Mouse (Mus musculus) cerebellum, adult 9-10 months (tissue): Measurements from ENCODE around the gene Avil.
A peak's percentile ranks its signal among the peaks of the same experiment; 100 is the strongest.

Source experiments
- DNase-seq: peaks from one replicate; pipeline ENCODE4 v3.0.0; 2022

Avil gene

DNA sequence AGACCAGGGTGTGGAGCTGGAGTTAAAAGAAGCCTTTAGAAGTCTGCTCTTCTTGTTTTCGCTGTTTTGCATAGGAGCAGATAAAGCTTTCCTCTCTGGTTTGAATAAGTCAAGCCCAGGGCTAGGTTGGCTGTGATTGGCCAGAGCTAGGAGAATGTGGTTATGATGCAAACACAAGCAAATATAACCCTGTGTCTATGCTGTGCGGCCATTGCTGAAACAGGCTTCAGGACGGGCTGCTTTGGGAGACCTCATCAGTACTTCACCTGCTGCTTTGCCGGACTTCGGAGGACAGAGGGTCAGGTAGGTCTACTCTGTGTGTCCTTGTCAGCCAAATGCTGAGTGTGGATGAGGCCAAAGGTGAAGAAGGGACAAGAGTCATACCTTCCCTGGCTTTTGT is at the start of gene Avil:
Gene Avil (plus strand): TSS at position 181 of the 400 bp plus-strand sequence.
- DNase-seq = peak; percentile 16

DNA sequence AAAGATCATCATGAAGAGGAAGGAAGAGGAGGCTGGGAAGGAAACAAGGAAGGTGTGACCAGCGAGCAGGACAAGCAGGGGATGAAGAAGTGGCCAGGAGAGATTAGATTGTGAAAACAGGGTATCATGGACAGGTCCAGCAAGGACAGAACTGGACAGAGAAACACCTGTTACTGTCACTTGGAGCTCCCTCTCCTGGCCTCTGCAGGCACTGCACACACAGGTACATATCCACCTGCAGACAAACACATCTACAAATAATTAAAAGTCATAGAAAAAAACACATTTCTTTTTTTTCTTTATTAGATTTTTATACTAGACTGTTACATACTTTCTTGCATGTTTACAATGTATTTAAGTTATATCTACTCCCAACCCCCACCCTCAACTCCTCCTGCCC is 48.1 kb upstream of the Avil start:
- peak; percentile 61 for DNase-seq

DNA sequence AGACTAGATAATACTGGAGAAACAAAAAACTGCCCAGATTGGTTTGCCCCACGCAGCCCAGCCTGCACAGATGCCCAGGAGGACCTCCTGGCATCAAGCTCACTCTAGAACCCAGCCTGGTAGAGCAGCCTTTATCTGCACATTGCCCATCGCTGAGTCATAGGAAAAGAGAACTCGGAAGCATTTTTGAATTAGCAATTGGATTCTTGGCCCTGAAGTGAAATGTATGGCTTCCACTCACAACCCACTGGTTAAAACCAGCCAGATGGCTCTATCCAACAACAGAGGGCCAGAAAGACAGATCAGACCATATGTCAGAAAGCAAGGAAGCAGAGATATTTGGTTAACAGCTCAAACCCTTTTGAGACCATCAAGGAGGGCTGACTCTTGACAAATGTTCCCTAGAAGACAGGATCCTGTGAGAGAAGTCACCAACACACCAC is 47.5 kb upstream of the Avil start:
- DNase-seq = peak; percentile 94

DNA sequence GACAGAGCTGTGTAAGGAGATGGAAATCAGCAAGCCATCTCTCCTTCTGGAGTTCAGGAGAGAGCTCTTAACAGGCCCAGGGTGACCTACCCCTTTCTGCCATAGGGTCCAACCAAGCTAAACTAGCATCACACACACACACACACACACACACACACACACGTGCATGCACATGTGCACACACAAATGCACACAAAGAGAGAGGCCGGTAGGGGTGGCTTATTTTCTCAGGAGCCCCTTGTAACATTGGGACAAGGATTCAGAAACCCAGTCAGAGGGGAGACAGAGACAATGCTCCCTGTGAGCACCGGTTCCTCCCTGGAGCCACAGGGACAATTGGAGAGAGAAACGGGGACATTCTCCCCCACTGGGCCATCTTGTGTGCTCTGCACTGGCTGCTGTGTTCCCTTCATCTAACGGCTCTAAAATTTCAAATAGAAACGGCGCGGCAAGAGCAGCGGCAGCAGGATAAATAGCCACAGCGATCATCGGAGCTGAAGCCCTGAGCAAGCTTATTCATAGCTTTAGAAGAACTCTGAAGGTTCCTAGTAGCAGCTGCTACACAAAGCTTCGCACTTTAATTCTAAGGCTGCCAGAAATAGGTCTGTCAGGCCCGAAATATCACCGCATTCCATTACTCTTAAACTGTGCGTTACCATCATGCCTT is 43.7 kb upstream of the Avil start:
- DNase-seq = peak; percentile 62

DNA sequence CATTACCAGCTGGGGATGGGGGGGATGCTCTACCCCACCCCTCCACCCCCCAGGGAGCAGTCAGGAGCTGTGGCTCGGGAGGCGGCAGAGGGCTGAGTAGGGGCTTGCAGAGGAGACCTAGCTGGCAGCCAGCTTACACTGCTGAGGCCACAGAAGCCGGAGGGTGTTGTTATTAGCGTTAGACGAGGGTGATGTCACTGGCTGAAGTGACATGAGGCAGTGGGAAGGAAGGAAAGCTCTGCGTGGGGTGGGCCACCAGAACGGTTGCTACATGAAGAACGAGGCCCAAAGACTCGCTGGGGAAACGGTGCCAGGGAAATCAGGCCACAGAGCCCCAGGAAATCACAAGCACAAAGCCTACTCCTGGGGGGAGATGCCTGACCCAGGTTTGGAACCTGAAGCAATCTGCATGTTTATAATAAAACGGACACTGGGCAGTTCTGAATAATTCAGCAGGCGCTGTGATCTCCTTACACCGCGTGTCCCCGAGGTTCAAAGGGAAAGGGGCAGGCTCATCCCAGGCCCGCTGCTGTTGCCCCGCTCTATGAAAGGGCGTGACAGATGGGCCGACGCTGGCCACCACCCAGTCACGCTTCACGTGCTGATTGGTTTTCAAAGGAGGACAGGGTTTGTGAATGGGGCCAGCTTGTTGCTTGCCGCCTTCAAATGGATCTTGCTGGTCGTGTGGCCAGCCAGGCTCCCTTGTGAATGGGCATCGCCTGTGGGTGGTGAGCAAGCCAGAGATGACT is 43.0 kb upstream of the Avil start:
- peak; percentile 92 for DNase-seq

DNA sequence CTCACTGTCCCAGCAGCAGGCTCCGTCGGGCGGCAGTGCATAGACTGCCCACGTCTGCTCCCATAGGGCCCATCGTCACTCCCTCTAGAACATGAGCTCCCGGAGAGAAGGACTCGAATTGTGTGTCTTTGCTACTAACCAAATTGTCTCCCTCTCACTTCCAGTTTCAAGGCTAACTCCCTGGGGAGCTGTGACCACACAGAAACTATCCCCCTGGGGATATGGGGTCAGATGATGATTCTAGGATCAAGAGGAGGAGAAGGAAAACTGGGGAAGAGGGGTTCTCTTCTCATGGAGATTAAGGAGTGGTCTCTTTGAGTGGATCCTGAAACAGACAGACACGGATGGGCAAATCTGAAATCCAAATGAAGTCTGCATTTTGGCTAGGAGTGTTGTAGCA is 40.0 kb upstream of the Avil start:
- DNase-seq = no peak

DNA sequence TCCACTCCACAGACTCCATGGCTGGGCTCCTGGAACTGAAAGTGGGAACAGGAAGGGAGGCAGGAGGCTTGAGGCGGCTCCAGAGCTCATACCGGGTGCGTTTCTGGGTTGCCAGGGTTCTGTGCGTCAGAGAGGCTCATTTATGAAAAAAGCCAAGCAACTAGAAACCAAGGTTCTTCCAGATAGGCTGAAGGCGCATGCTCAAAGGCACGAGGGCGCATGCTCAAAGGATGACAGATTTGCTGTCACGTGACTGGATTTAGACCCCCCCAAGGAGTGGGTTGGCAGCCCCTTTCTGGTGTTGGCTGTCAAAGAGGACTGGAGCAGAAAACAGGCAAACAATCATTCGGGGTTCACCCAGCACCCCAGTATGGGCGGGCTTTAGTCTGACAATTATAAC is 38.8 kb upstream of the Avil start:
- peak; percentile 94 for DNase-seq

DNA sequence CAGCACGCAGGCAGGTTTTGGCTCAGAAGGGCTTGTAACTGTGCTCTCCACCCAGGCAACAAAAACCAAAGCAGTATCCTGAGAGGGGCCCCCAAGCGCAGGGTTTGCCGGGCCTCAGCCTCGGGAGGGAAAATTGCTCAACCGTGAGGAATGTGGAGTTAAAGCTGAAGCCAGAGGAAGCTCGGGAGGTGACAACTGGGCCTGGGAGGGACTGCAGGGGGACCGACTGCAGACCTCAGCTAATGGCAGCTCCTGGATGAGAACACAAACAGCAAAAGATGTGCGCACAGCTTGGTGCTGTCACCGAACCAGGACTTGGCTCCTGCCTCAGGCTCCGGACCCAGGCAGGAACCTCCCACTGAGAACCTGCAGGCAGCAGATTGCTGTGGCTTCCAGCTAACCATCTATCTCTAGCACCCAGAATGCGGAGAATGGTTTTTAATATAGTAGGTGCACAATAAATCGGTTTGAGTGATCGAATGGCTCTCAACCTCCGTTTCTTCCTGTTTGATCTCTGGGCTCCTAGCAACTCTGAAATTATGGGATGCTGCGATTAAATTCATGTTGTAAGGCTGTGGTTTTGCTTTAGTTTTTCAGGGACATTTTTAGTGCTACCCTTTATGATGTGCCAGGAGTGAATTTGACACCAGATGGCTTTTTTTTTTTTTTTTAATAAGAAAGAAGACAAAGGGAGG is 38.1 kb upstream of the Avil start:
- peak; percentile 90 for DNase-seq

DNA sequence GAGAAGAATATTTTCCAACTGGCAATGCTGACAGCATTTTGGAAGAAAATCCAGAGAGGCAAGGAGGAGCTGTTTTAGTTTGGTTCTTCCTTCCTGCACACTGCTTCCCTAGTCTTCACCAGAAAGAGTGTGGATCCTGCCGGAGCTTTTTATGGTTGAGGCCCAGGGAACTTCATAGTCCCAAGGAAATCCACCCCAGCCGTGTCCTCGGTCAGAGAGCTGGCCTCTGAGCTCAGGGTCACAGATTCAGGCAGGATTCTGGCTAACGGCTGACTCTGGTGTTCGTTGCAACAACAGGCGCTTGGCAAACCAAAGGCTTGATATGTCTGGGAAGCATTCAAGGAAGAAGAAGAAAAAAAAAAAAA is 37.6 kb upstream of the Avil start:
- DNase-seq = no peak

DNA sequence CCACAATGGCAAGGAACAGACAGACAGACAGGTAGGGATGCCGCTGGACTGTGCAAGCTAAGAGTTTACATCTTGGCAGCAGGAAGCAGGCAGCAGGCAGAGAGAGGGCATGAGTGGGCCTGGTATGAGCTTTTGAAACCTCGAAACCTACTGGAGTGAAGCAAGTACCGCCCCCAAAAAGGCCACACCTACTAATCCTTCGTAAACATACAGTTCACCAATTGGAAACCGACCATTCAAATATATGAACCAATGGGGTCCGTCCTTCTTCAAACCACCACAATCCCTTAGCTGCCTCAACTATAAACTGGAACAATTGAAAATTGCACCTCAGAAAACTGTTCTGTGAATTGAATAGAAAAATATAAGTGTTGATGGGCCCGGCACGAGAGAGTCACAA is 36.7 kb upstream of the Avil start:
- DNase-seq = no peak

DNA sequence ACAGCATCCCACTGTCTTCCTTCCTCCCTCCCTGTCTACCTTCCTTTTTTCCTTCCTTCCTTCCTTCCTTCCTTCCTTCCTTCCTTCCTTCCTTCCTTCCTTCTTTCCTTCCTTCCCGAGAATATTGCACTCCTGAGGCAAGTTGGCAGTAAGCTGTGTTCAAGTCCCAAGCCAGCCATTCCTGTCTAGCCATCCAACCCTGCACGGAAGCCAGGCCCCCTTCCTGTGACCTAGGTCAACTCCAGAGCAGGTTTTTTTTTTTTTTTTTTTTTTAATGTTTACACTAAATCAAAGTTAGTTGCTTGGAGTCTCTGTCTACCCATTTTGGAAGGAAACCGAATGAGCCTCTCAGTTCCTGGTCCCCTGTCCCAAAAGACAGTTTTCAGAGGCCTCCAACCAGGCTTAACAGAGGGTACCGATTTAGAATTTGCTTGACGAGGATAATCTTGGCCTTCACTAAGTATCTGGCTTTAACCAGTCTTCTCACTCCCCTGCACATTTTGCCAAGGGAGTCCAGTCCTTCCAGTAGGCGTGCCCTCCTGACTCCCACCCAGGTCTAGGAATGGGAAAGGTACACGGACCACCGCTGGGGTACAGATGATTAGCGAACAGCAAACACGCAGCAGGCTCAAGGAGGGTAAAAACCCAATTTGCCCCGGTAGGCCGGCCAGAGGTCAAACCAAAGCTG is 29.0 kb upstream of the Avil start:
- DNase-seq = no peak

DNA sequence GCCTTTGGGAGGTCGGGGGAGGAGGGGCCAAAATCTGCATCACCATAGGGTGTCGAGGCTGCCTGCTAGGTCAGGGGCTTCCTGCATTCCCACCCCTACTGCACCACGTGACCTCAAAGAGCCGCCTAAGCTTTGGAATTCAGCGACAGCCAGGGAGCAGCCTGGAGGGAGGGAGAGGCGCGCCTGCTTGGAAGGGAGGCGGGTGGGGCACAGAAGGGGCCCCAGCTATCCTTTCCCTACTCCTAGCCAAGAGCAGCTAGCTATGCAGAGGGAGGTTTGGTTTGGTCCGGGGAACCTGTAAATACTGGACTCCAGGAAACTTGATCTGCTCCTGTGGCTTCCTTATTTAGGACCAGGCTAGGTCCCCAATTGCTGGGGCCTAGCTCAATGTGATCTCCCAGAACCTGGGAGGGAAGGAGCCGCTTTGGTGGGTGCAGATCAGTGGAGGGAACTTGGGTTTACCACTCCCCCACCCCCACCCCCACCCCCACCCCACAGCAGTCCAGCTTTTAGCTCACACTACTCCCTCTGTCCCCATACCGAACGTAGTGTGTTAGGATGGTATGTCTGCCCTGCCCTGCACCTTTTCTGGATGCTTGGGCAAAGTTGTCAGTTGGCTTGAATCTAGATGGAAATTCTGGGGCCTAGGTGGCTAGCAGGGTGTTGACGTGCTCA is 28.3 kb upstream of the Avil start:
- no peak for DNase-seq

DNA sequence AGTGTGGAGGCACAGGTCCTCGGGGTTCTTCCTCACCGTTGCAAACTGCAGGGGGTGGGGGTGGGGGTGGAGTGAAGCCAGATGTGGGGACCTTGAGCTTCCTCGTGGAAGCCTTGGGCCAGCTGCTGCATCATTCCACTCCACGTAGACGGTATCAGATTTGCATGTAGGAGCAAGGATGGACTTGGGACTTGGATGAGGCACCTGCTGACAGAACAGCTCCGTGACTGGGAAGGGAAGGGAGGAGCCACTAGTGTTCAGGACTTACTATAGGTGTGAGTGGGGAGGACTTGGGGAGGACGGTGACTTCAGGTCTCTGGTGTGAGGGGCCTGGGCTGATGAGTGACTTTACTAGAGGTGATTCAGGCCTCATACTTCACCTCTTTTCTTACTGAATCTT is 27.5 kb upstream of the Avil start:
- DNase-seq = no peak

DNA sequence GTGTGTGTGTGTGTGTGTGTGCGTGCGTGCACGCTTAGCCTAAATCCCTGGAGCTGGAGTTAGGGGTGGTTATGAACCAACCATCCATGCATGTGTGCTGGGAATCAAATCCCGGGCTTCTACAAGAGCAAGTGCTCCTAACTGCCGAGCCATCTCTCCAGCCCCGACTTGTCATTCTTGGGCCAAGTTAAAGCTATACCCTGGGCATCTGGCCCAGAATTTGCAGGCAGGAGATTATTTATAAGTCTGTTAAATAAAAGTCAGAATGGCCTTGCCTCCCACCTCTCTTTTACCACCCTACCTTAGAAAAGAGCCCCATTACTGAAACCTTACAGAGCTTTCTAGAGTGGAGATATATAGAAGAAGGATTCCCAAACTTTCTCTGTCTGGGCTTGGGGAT is 24.8 kb upstream of the Avil start:
- DNase-seq = no peak

DNA sequence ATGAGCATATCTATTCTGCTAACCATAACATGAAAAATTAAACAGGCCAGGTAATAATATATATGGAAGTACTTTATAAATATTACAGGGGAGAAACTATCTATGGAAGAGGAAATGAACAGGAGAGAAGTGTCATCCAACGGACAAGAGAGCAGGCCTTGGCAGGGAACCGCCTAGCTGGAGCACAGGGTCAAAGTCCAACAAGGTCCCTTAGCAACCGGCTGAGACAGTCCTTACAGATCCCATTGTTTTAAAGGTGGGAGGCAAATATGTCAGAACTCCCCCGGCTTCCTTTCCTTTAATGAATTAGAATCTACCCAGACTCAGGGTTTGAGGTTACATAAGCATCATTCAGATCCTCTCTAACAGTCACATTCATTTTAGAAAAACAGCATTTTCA is 23.4 kb upstream of the Avil start:
- peak; percentile 54 for DNase-seq

DNA sequence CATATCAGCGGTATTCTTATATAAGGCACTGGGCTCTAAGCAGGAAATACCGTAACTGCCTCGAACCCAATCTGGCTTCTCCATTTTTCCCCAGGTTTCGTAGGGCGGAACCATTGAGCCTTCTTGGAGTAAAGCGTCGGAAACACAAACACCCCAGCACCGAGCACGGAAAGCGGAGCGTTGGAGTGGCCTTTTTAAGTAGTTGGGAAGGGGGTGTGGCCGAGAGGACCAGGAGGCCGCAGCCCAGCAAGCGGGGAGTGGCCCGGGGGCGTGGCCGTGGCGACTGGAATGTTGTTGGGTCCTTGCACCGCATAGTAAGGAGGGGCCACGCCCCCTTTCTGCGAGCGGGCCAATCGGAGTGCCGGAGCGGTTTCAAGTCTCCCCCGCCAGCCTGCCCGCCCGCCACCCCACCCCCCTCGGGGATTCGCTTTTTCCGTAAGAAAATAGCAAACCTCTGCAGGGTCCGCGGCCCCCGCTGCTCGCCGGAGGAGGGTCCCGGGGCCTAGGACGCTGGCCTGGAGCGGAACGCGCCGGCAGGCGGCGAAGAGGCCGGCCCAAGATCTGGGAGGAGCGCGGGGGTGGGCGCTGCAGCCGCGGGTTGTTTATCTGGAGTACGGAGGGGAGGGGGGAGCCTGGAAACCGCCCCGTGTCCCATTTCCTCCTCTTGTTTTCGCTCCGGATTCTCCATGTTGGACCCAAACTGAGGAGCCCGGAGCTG is 22.1 kb upstream of the Avil start, which contains the start of gene Ctdsp2:
Gene Ctdsp2 (plus strand): TSS at position 441 of the 718 bp plus-strand sequence.
- DNase-seq = peak; percentile 100

DNA sequence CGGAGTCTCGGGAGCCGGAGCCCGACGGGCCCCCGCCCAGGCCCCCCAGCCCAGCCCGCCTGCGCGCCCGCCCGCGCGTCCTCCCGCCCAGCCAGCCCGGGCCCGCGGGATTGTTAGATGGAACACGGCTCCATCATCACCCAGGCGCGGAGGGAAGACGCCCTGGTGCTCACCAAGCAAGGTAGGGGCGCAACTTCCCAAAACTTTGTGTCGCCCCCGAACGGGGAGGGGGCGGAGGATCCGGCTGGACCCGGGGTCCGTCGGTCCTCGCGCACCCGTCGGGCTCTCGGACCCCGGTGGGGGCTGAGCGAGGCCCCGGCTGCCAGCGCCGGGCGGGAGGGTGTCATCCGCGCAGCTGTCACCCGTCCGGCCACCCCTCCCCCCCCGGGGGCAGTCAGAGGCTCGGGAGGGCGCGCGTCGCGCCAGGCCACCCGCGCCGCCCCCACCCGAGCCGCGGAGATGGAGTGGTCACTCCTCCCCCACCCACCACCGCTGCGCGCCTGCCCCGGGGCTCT is 21.3 kb upstream of the Avil start:
- DNase-seq = peak; percentile 78

DNA sequence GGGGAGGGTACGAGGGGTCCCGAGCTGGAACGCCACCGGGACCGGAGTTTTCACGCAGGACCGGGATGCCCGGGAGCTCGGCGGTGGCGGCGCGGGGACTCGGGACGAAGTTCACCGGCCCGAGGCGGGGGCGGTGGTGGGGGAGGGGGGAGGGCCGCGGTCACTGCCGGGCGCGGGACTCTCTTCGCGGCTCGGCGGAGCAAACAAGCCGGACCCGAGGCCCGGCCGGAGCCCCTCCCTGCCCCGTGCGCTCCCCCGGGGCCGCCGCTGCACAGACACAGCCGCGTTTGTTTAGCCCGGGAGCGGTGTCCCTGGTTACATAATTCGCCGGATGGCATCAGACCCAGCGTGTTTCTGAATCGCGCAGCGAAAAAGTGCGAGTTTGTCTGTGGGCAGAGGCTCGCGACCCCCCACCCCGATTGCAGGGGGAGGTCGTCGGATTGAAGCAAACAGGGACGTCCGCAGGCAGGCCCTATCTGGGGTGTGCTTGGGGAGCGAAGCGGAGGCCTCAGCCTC is 20.8 kb upstream of the Avil start:
- peak; percentile 78 for DNase-seq

DNA sequence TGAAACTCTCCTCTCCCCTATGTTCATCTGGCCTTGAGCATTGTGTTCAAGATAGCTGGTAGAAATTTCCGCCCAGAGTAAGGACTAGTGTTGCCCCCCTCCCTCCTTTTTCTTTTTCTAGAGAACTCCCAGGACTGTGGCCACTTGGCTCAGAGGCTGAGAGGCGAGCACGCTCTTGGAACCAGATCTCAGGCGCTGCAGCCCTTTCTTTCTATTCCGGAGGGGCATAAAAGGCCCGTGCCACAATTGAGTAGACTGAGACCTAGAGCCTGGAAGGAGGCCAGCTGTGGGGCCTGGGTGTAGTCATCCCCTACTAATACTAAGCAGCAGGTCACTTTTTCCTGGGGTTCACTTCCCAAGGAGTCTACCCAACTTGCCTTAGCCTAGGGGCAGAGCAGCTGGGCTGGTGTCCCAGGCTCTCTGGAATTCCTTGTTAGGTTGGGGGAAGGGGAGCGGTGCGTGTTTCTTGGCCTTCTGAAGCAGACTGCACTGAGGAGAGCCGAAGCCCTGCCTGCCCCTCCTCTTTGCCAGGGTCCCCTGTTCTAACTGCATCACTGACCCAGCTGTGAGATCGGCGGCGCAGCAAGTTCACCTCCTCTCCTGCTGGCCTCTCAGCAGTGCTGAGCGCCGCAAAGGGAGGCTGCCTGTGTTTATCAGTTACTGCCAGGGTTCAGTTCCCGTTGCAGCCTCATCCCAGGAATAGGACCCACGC is 20.1 kb upstream of the Avil start:
- peak; percentile 79 for DNase-seq

DNA sequence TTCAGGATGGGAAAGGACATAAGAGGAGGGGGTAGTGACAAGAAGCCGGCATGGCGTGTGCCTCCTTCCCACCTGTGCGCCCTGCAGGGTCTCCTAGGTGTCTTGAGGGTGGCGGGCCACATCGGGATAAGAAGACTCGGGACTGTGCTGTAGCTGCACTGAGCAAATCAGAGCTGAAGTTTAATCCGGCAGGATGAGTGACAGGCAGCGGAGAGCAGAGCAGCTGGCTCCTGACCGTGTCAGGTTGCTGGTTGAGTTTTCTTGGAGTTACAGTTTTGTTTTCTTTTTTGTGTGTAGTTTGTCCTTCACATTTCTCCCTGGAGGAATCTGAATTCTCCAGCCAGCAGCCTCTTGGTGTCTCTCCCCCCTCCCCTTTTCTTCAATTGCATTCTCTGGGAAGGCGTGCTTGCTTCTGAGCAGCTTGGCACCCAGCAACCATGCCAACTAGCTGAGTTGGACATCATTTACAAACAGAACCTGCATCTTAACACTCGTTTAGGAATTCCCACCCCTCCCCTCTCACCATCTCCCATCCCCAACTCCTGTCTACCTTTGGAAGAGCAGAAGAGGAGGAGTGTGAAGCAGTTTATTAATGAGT is 19.5 kb upstream of the Avil start:
- no peak for DNase-seq

DNA sequence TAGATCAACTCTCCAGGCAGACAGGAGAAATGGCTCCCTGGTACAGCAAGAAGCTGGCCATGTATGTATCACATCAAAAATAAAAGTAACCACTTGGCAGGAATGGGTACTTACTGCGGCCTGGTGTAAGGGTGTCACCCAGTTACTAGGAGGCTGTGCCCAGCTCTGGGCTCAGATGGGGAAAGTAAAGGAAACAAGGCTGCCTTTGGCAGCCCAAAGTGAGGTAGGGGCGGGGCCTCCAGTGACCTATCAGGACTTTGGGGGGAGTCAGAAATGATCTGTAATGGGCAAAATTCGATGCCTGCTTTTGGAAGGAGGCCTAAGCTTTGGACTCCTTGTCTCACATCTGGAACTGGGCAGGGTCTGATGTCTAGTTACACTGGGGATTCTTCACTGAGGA is 18.8 kb upstream of the Avil start:
- DNase-seq = no peak
